Mouse (Mus musculus): ENCODE results near the gene Ptbp3. TPM values are rescaled to one million over a fixed set of nuclear protein-coding genes. Genes with fewer than 3 reads are reported as not detected.

Ptbp3 gene
- 4.6 and 4.9 TPM in 2 replicates for polyA plus RNA-seq (2012)

GRCm38 (mm10) chr4:59549175-59549976 lies at the start of gene Ptbp3:
TSS of gene Ptbp3 (minus strand) at chr4:59549364.
- Histone ChIP-seq H3K4me1 (ENCODE audit: control insufficient read depth) (peaks cover 56% of the 10 kb centered on the region), H3K4me3 (replicated peaks) (peak within 1 kb of the TSS; percentile 99), H3K36me3 (ENCODE audit: control insufficient read depth) (peaks cover 13% of the 10 kb centered on the region), H3K27me3 (ENCODE audit: control insufficient read depth) (no peaks in the 10 kb centered on the region), H3K9me3 (ENCODE audit: control insufficient read depth, low read length) (no peaks in the 10 kb centered on the region)
- TF ChIP-seq GATA1 (IDR thresholded peaks at IDR 0.05; ENCODE audit: low read length), result no peak

- H3K36me3 ChIP-seq (ENCODE audit: control insufficient read depth), result peaks cover 37% of the 10 kb centered on the region
- TF ChIP-seq GATA1 (IDR thresholded peaks at IDR 0.05; ENCODE audit: low read length), result no peak
- no peak for TF ChIP-seq TAL1 (IDR thresholded peaks at IDR 0.05; ENCODE audit: low read length)
- no peaks in the 10 kb centered on the region for H3K9me3 ChIP-seq (ENCODE audit: control insufficient read depth, low read length)
- H3K4me3 ChIP-seq (replicated peaks), result no peak overlapping the region
- no peaks in the 10 kb centered on the region; the same call in 1 of the 2 replicates for H3K4me1 ChIP-seq (ENCODE audit: control insufficient read depth)
- H3K27me3 ChIP-seq (ENCODE audit: control insufficient read depth), result no peaks in the 10 kb centered on the region
These were observed 47.4 kb upstream of the Ptbp3 start for GRCm38 (mm10) chr4:59596556-59596955.

- peaks cover 32% of the 10 kb centered on the region for H3K36me3 ChIP-seq (ENCODE audit: control insufficient read depth)
- no peak overlapping the region for H3K4me3 ChIP-seq (replicated peaks)
- H3K27me3 ChIP-seq (ENCODE audit: control insufficient read depth), result no peaks in the 10 kb centered on the region
- no peak for TF ChIP-seq TAL1 (IDR thresholded peaks at IDR 0.05; ENCODE audit: low read length)
- TF ChIP-seq GATA1 (IDR thresholded peaks at IDR 0.05; ENCODE audit: low read length), result no peak
- peaks cover 3% of the 10 kb centered on the region for H3K4me1 ChIP-seq (ENCODE audit: control insufficient read depth)
- H3K9me3 ChIP-seq (ENCODE audit: control insufficient read depth, low read length), result no peaks in the 10 kb centered on the region
These were observed 45.5 kb upstream of the Ptbp3 start for GRCm38 (mm10) chr4:59594614-59595013.

DNA sequence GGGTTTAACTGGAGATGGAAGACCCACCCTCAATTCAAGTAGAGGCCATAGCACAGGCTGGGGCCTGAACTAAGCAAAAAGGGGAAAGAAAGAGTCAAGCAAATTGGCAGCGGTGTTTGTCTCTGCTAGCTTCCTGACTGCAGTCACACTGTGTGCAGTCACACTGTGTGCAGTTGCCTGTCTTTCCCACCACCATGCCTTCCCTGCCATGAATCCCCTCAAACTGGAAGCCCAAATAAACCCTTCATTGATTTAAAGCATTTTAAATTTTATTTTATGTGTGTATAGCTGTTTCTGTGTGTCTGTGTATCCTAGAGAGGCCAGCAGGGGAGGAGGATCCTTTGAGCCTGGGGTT lies 38.7 kb upstream of the Ptbp3 start:
- Histone ChIP-seq H3K4me1 (ENCODE audit: control insufficient read depth) (peaks cover 4% of the 10 kb centered on the region), H3K36me3 (ENCODE audit: control insufficient read depth) (peaks cover 3% of the 10 kb centered on the region; the same call in 1 of the 2 replicates), H3K9me3 (ENCODE audit: control insufficient read depth, low read length) (no peaks in the 10 kb centered on the region), H3K4me3 (replicated peaks) (no peak overlapping the region), H3K27me3 (ENCODE audit: control insufficient read depth) (no peaks in the 10 kb centered on the region)
- no peak for TF ChIP-seq GATA1 (IDR thresholded peaks at IDR 0.05; ENCODE audit: low read length)
- no peak for TF ChIP-seq TAL1 (IDR thresholded peaks at IDR 0.05; ENCODE audit: low read length)

DNA sequence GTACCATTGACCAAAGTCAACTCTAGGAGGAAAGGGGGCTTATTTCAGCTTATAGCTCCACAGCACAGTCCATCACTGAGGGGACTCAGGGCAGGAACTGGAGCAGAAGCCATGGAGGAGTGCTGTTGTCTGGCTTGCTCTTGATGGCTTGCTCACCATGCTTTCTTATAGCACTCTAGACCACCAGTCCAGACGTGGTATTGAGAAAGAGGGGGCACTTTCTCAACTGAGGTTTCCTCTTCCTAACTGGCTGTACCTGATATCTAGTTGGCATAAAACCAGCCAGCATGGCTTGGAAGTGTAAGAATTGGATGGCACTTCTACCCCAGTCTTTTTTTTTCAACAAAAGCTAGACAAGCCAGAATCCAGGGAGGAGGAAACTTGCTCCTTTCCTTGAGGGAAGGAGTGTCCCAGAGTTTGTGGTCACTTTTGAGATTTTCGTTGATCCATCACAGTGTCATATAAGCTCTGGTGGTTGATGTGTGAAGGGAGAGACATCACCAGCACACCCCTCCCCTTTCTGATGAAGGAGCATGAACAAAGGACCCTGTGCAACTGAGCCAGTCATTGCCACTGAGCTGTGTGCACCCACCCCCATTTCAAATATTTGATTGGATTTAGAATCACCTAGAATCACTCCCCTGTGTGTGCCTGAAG lies 38.2 kb upstream of the Ptbp3 start:
- no peaks in the 10 kb centered on the region for H3K27me3 ChIP-seq (ENCODE audit: control insufficient read depth)
- TF ChIP-seq TAL1 (IDR thresholded peaks at IDR 0.05; ENCODE audit: low read length) (no peak), GATA1 (IDR thresholded peaks at IDR 0.05; ENCODE audit: low read length) (no peak)
- H3K36me3 ChIP-seq (ENCODE audit: control insufficient read depth), result peaks cover 3% of the 10 kb centered on the region; the same call in 1 of the 2 replicates
- H3K9me3 ChIP-seq (ENCODE audit: control insufficient read depth, low read length), result no peaks in the 10 kb centered on the region
- H3K4me3 ChIP-seq (replicated peaks), result no peak overlapping the region
- peaks cover 8% of the 10 kb centered on the region for H3K4me1 ChIP-seq (ENCODE audit: control insufficient read depth)

DNA sequence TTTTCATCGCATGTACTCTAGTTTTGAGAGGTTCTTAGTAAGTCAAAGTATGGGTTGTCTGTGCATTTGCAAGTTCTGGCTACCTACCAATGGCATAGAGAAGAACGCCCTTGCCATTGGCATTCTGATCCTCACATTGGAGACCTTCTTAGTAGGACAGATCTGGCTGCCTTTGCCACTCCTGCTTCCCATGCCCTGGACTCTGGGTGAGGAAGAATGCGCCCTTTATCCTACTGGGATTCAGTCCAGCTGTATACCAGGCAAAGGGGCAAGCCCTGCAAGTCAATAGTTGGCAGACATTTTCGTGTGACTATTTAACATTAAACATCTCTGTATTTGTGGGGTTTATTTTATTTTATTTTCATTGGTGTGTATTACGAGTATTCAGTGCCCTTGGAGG lies 35.9 kb upstream of the Ptbp3 start:
- H3K27me3 ChIP-seq (ENCODE audit: control insufficient read depth), result no peaks in the 10 kb centered on the region
- no peak for TF ChIP-seq TAL1 (IDR thresholded peaks at IDR 0.05; ENCODE audit: low read length)
- TF ChIP-seq GATA1 (IDR thresholded peaks at IDR 0.05; ENCODE audit: low read length), result no peak
- peaks cover 22% of the 10 kb centered on the region for H3K4me1 ChIP-seq (ENCODE audit: control insufficient read depth)
- no peak overlapping the region for H3K4me3 ChIP-seq (replicated peaks)
- no peaks in the 10 kb centered on the region; the same call in 1 of the 2 replicates for H3K36me3 ChIP-seq (ENCODE audit: control insufficient read depth)
- no peaks in the 10 kb centered on the region for H3K9me3 ChIP-seq (ENCODE audit: control insufficient read depth, low read length)

DNA sequence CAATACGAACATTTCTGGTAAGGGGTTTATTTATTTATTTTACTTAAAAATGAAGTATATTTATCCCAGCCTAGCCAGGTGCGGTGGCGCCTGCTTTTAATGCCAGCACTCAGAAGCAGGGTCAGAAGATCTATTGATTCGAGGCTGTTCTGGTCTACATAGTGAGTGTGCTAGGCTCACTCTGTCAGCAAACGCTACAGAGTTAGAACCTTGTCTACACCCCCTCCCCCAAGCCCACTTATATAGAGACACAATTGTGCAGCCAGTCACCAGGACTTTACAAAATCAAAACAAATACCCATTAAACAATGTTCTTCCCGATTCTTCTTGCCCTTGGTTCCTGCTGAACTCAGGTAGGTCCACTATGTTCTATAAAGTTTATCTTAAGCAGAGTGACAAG lies 33.0 kb upstream of the Ptbp3 start:
- H3K36me3 ChIP-seq (ENCODE audit: control insufficient read depth), result no peaks in the 10 kb centered on the region; the same call in 1 of the 2 replicates
- H3K9me3 ChIP-seq (ENCODE audit: control insufficient read depth, low read length), result no peaks in the 10 kb centered on the region
- H3K4me3 ChIP-seq (replicated peaks), result peak overlapping the region; percentile 94
- no peak for TF ChIP-seq TAL1 (IDR thresholded peaks at IDR 0.05; ENCODE audit: low read length)
- no peak for TF ChIP-seq GATA1 (IDR thresholded peaks at IDR 0.05; ENCODE audit: low read length)
- H3K27me3 ChIP-seq (ENCODE audit: control insufficient read depth), result no peaks in the 10 kb centered on the region
- peaks cover 30% of the 10 kb centered on the region for H3K4me1 ChIP-seq (ENCODE audit: control insufficient read depth)

GRCm38 (mm10) chr4:59581314-59582185 lies 32.4 kb upstream of the Ptbp3 start, which contains the start of gene Hsdl2:
TSS of gene Hsdl2 (plus strand) at chr4:59581563.
- no peaks in the 10 kb centered on the region for H3K36me3 ChIP-seq (ENCODE audit: control insufficient read depth)
- H3K4me1 ChIP-seq (ENCODE audit: control insufficient read depth), result peaks cover 30% of the 10 kb centered on the region
- no peak for TF ChIP-seq TAL1 (IDR thresholded peaks at IDR 0.05; ENCODE audit: low read length)
- no peak for TF ChIP-seq GATA1 (IDR thresholded peaks at IDR 0.05; ENCODE audit: low read length)

More at GRCm38 (mm10) chr4:59581314-59582185, 32.4 kb upstream of the Ptbp3 start, which contains the start of gene Hsdl2:
- Histone ChIP-seq H3K4me3 (replicated peaks) (peak within 1 kb of the TSS; percentile 94), H3K9me3 (ENCODE audit: control insufficient read depth, low read length) (no peaks in the 10 kb centered on the region), H3K27me3 (ENCODE audit: control insufficient read depth) (no peaks in the 10 kb centered on the region)

Data from erythroblast, embryonic 14.5 days (primary cell).